Mouse (Mus musculus) cerebellum, adult 2 months (tissue): Measurements from ENCODE around the gene Adgrd1.

Source experiments
- CTCF ChIP-seq: fragments of 200-500 bp; IDR thresholded peaks from 2 replicates; pipeline ENCODE4 v1.5.1; 2011; ENCODE audit warnings: low read depth, mild to moderate bottlenecking, control low read depth, low read length, moderate library complexity, borderline replicate concordance; ENCODE audit not compliant: insufficient read depth
- POLR2A ChIP-seq: fragments of 200-500 bp; IDR thresholded peaks from 2 replicates; pipeline ENCODE4 v1.6.1; 2011; ENCODE audit warnings: low read length, control low read depth, borderline replicate concordance; ENCODE audit not compliant: insufficient read depth

GRCm38 (mm10) chr5:129161372-129162051 is 65.0 kb downstream of the Adgrd1 start:
- no peak for TF ChIP-seq POLR2A
- 0 out of 2 replicates have a peak, but pooled peaks have one; percentile 21 for TF ChIP-seq CTCF
